Mouse (Mus musculus) lung, postnatal 4 days (tissue): ENCODE results near the gene Tarm1.

Experiments used
- DNase-seq, 2 experiments: peaks; one replicate each; pipeline ENCODE4 v3.0.0; 2021

Gene Tarm1

GRCm38 (mm10) chr7:3502439-3502838 lies at the start of gene Tarm1:
Tarm1 (minus strand) TSS chr7:3502624.
- DNase-seq, result no peak

GRCm38 (mm10) chr7:3505913-3506312 lies 3.5 kb upstream of the Tarm1 start:
- peak in 1 of 2 experiments; percentile 18 for DNase-seq

- no peak for DNase-seq
These were observed 2.0 kb downstream of the Tarm1 start for GRCm38 (mm10) chr7:3500406-3500805.

- no peak for DNase-seq
These were observed 20.3 kb downstream of the Tarm1 start for GRCm38 (mm10) chr7:3481948-3482608.

GRCm38 (mm10) chr7:3476728-3477127 lies 25.7 kb downstream of the Tarm1 start:
- no peak for DNase-seq

- DNase-seq, result no peak
These were observed 27.9 kb downstream of the Tarm1 start for GRCm38 (mm10) chr7:3474291-3475080.

- no peak for DNase-seq
These were observed 29.6 kb downstream of the Tarm1 start for GRCm38 (mm10) chr7:3472774-3473173.

GRCm38 (mm10) chr7:3468614-3469013 lies 33.8 kb downstream of the Tarm1 start:
- no peak for DNase-seq

GRCm38 (mm10) chr7:3463306-3463705 lies 39.1 kb downstream of the Tarm1 start:
- no peak for DNase-seq

GRCm38 (mm10) chr7:3460261-3460660 lies 42.2 kb downstream of the Tarm1 start:
- no peak for DNase-seq

GRCm38 (mm10) chr7:3457841-3458217 lies 44.6 kb downstream of the Tarm1 start:
- no peak for DNase-seq

GRCm38 (mm10) chr7:3457111-3457840 lies 45.1 kb downstream of the Tarm1 start:
- no peak for DNase-seq

GRCm38 (mm10) chr7:3453486-3454183 lies 48.8 kb downstream of the Tarm1 start:
- no peak for DNase-seq

GRCm38 (mm10) chr7:3452821-3453485 lies 49.5 kb downstream of the Tarm1 start:
- no peak for DNase-seq

- DNase-seq, result no peak
These were observed 51.3 kb downstream of the Tarm1 start for GRCm38 (mm10) chr7:3451161-3451560.

- DNase-seq, result no peak
These were observed 51.8 kb downstream of the Tarm1 start for GRCm38 (mm10) chr7:3450671-3451070.

GRCm38 (mm10) chr7:3448737-3449454 lies 53.5 kb downstream of the Tarm1 start:
- DNase-seq, result peak; percentile 57 to 78

GRCm38 (mm10) chr7:3447026-3447425 lies 55.4 kb downstream of the Tarm1 start:
- no peak for DNase-seq

- no peak for DNase-seq
These were observed 55.8 kb downstream of the Tarm1 start for GRCm38 (mm10) chr7:3446584-3446983.

- DNase-seq, result no peak
These were observed 57.7 kb downstream of the Tarm1 start for GRCm38 (mm10) chr7:3444678-3445077.

GRCm38 (mm10) chr7:3442476-3443062 lies 59.9 kb downstream of the Tarm1 start:
- peak; percentile 40 to 44 for DNase-seq
